Mouse (Mus musculus) mouse trophoblast stem cell (cell line): ENCODE data around the gene Ggt5.

Experiments used
- in situ Hi-C, 2 experiments: fragments of 300-500 bp; cut with MseI, MboI; formaldehyde crosslinking; loops; 2 replicates in 1 of 2; 3 replicates in 1 of 2; pipeline ENCODE4 v1.15.1; 2025

Gene Ggt5

GRCm38 (mm10) chr10:75651381-75652068, 62.4 kb downstream of the Ggt5 start:
- in situ Hi-C loops: no loop called here

DNA sequence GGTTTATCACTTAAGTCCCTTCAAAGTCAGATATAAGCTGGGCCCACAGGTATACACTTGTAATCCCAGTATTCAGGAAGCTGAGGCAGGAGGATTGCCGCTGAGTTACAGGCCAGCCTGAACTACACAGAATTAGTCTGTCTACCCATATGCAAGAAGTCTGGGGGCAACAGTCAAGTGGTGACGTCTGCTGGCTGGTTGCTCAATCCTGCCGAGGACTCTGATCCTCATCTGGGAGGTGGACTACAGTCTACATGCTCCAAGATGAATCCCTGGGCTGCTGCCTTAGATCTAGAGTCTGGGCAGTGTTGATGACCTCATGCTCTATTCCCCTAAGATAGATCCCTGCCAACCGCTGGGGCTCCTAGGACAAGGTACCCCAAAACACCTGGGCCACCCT, 64.9 kb downstream of the Ggt5 start:
- in situ Hi-C loops: no loop called here

DNA sequence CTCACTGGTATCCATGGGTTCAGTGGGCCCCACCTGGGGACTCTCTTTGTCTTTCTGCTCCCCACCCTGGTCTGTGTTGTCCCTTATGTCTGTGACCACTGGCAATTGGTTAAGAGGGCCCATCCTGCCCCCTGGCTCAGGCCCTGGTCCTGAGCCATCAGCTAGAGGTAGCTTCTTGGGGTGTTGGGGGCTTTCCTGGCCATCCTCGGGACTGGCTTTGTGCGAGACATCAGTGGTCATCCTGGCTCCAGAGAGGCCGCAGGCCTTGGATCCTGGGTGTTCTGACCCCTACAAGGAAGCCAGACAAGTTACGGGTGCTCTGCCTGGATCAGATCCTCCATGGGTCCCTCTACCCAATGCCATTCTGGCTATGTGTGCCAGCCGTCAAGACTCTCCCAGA, 68.0 kb downstream of the Ggt5 start:
- in situ Hi-C loops: no loop called here

DNA sequence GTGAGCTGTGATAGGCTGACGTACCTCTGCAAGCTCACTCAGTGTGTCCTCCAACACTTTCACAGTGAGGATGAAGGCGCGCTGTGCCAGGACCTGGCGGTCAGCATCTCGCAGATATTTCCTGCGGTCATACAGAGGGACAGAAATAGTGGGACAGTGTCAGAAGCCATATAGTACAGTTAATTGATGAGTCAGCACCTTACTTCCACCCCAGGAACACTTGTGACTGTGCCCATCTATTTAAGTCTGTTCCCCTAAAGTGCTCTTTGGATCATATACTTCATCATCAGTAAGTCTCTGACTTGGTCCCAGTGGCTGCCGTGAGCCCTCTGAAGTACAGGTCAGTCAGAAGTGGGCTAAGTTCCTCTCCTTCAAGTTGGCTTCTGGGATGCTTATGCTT, 68.6 kb downstream of the Ggt5 start:
- in situ Hi-C loops: no loop called here

DNA sequence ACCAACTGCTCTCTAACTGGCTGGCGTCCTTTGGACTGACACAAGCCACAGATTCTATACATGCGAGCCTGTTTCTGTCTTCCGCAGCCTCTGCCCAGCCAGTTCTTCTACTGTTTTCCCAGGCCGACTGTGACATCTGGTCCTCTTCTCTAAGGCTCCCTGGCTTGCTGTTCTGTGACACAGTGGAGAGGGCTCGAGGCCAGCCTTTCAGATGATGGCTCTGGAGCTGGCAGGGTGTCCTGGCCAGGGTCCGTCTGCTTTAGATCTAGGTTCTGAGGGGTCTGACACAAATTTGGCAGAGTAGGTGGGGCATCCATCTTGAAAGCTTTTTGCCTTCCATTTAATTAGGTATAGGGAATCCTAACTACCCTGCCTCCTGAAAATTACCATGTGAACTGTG, 72.2 kb downstream of the Ggt5 start:
- in situ Hi-C loops: no loop called here

DNA sequence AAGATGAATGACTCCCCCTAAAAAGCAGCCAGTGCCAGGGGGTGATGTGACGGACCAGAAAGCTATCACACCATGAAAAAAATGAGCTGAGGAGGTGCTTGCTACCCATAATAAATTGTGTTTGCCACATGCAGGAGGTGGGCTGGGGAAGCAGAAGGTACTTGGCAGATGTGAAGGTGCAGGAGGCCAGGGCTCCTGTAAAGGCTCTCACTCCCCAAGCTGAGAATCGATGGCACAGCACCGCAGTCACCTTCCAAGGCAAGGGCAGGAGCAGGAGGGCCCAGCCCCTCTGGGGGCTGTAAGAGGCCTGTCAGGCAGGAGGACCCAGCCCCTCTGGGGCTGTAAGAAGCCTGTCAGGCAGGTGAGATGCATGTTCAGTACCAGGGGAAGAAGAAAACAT, 72.7 kb downstream of the Ggt5 start:
- in situ Hi-C loops: no loop called here

DNA sequence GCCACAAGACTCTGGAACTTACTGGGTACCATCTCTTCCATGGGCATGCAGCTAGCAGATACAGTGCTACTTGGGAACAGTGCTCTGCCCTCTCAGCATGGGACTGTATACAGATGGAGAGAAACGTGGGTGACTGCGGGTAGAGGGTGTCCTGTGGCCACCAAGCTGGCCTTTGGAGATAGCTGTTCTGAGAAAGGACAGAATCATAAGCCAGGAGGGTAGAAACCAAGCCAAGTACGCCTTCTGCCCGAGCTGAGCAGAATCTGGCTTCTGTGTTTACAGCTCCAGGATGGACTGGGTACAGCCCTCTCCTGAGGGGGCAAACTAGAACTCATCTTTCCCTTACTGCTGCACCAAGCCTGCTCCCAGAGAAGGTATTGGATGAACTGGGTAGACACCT, 73.4 kb downstream of the Ggt5 start:
- in situ Hi-C loops: no loop called here

GRCm38 (mm10) chr10:75664673-75665270, 75.6 kb downstream of the Ggt5 start:
- in situ Hi-C loops: no loop called here

DNA sequence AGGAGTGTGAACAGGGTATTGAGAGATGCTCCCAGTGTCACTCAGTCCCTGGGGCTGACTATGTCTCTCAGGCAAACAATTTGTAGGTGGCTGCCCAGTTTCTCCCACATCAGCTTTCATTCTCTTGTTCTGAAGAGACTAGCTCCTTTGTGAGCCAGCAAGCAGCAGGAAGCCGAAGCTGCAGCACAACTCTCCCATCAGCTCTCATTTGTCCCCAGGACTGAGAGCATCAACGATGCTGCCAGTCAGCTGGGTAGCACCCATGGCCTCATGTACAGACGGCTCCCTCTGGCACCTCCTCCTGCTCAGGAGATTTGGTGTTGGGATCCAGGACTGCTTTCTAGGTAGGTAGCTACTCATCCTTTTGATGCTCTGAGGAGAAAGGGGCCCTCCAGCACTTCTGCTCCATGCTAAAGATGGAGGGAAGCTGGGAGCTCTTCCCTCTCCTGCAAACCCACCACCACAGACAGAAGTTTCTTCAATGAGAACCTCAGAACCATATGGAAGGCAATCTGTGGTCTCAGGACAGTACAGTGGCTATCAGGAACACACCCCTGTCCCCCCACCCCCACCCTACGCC, 77.4 kb downstream of the Ggt5 start:
- in situ Hi-C loops: no loop called here
